Comparison of ENCODE assay signal across 22 mouse cellular contexts in the genomic region with DNA sequence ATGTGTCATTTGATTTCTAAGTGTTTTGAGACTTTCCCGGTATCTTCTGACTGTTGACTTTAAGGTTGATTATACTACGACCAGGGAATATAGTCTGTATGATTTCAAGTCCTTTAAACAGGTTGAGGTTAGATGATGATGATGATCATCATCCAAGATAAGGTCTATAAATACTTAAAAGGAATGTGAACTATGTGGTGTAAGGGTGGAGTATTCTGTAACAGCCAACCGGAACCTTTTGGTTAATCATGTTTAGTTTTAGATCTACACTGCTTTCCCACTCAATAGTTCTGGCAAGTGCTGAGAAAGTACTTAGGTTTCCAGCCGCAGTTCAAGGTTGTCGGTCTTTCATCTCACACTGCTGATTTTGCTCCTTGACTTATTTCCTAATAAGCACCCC.
DNase-seq lines count a peak whose midpoint lies in the region; ATAC-seq lines count a peak whose summit lies in the region.
"Had no signal": no experiment of that assay in that cellular context is flagged by ENCODE, and none has a peak within 500 bp of the region (broad histone marks: within the 10 kb centered on the region; RNA-seq: fewer than 3 reads in every experiment).

No protein-coding gene starts in this region.

- no peak overlapping the region for H3K4me3 ChIP-seq in forebrain, embryonic 16.5 days (replicated peaks; ENCODE audit: low read length)
- H3K4me3 ChIP-seq: embryonic facial prominence, embryonic 10.5 days; embryonic facial prominence, embryonic 12.5 days; forebrain, embryonic 13.5 days; forebrain, embryonic 15.5 days had no signal

- H3K36me3 ChIP-seq in forebrain, embryonic 16.5 days (ENCODE audit: control insufficient read depth, insufficient read depth) = no peaks in the 10 kb centered on the region
- H3K36me3 ChIP-seq: embryonic facial prominence, embryonic 10.5 days; embryonic facial prominence, embryonic 12.5 days; forebrain, embryonic 15.5 days had no signal

- no peaks in the 10 kb centered on the region for H3K9me3 ChIP-seq in forebrain, embryonic 16.5 days (ENCODE audit: control insufficient read depth, low read length)
- H3K9me3 ChIP-seq: embryonic facial prominence, embryonic 10.5 days; embryonic facial prominence, embryonic 12.5 days; forebrain, embryonic 13.5 days; forebrain, embryonic 15.5 days; G1E had no signal

- 97% methylated on average over 5 of the region's 5 CpGs for WGBS in forebrain, embryonic 16.5 days

- peak; percentile 45 for DNase-seq in CD4-positive, CD25-positive, alpha-beta regulatory T cell, adult 2 months (ENCODE audit: low read depth, low spot score)
- DNase-seq in induced T-regulatory cell, adult 2 months (ENCODE audit: low read depth) = peak; percentile 62
- DNase-seq in naive thymus-derived CD4-positive, alpha-beta T cell, adult 2 months (ENCODE audit: low read depth) = peak; percentile 65
- no peak for DNase-seq in spleen, postnatal 14 days (ENCODE audit: low spot score in 2 of 2)
- DNase-seq in gastrocnemius, adult 18-20 months (ENCODE audit: low spot score) = no peak
- DNase-seq: adrenal gland, adult 8-10 months; adrenal gland, postnatal 14 days; adrenal gland, postnatal 36 days; cerebellum, adult 11-12 months; cerebellum, adult 8-10 months; cerebellum, adult 9-11 months; cerebellum, postnatal 14 days; cerebellum, postnatal 36 days had no signal

- no peak overlapping the region for H3K27ac ChIP-seq in forebrain, embryonic 16.5 days (ENCODE audit: low read length)
- H3K27ac ChIP-seq: embryonic facial prominence, embryonic 10.5 days; embryonic facial prominence, embryonic 12.5 days; forebrain, embryonic 13.5 days; forebrain, embryonic 15.5 days had no signal

- H3K4me1 ChIP-seq in forebrain, embryonic 16.5 days (replicated peaks; ENCODE audit: control insufficient read depth, insufficient read depth, low read length) = peaks cover 6% of the 10 kb centered on the region
- H3K4me1 ChIP-seq: forebrain, embryonic 13.5 days; forebrain, embryonic 15.5 days had no signal

- no peak for ATAC-seq in forebrain, embryonic 16.5 days
- ATAC-seq: activated CD4-positive, CD25-positive, alpha-beta regulatory T cell, adult 4 months; forebrain, embryonic 13.5 days; forebrain, embryonic 15.5 days; Patski had no signal

- no peak overlapping the region for H3K9ac ChIP-seq in forebrain, embryonic 16.5 days (replicated peaks; ENCODE audit: low read depth, low read length)
- H3K9ac ChIP-seq: embryonic facial prominence, embryonic 12.5 days; forebrain, embryonic 13.5 days; forebrain, embryonic 15.5 days had no signal

- H3K4me2 ChIP-seq in forebrain, embryonic 16.5 days (ENCODE audit: low read length) = no peak overlapping the region
- H3K4me2 ChIP-seq: embryonic facial prominence, embryonic 12.5 days; forebrain, embryonic 13.5 days; forebrain, embryonic 15.5 days had no signal

- H3K27me3 ChIP-seq in forebrain, embryonic 16.5 days (replicated peaks; ENCODE audit: control insufficient read depth, insufficient read depth, low read length) = no peaks in the 10 kb centered on the region
- H3K27me3 ChIP-seq: CH12.LX; forebrain, embryonic 15.5 days had no signal

Comparison
In these comparisons a context has a peak if more than half of its experiments do, and no peak if none do; other contexts are left out.
1. DNase-seq: peak in CD4-positive, CD25-positive, alpha-beta regulatory T cell, adult 2 months (single experiment), induced T-regulatory cell, adult 2 months (single experiment) and naive thymus-derived CD4-positive, alpha-beta T cell, adult 2 months (single experiment); none in spleen, postnatal 14 days (0 of 2) and gastrocnemius, adult 18-20 months (single experiment).